Mouse (Mus musculus) R1 (cell line): ENCODE results near the gene Fat3.

Source experiments
- DNase-seq: peaks from one replicate; pipeline ENCODE4 v3.0.0-alpha.2; 2018; ENCODE audit warnings: low read depth, low spot score

Gene Fat3

DNA sequence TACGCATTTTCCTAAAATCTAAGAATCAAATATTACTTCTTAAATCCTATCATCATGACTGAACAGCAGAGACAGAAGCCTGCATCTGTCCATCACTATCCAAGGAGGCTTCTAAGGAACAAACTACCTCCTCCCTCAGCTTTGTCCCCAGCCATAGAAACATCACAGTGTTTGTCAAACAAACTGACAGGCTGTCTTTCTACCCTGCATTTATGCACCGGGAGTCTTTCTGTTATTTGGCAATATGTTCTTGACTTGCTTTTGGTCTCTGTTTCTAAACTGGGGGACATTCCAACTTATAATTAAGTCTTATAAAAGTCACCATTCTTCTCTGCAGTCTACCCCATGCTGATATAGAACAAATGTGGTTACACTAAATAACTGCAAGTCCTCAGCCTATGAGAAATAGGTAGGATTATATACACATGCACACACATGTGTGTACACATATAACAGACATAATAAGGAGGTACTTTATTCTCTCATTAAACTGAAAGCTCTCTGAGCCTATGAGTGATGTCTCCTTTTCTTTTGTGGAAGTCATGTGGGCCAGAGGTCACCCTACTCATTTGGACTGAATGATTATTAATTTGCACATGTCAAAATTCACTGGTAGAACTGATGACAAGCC is 244.4 kb downstream of the Fat3 start:
- no peak for DNase-seq

DNA sequence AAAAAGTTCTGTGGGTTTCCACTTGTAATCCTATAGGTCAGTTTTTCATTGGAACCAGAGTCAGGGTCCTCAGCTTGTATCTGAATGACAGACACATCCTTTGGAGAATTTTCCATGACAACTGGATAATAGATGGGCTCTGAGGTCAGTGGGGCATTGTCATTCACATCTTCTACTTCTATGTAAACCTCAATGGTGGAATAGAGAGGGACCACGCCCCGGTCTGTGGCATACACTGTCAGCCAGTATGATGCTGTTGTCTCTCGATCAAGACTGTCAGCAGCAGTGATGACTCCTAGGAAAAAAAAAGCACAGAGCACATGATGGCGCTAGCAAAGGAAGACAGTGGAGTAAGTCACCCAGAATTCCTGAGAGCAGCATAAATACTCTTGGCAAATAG is 254.3 kb downstream of the Fat3 start:
- DNase-seq, result peak; percentile 17

DNA sequence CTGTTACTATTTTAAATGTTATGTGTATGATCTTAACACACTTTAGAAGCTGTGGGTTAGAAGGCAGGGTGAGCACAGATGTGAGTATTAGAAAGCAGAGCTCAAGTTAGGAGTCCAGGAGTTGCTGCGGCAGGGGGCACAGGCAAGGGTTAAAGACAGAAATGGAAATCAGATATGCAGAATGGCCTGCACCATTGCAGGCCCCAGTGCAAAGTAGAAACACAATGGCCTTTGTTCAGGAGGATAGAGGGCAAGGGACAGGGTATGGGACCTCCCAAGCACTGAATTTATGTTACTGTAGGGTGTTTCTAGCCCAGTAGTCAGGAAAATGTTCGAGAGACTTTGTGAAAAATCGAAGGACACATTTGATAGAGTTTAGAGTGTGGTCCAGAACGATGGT is 269.5 kb downstream of the Fat3 start:
- no peak for DNase-seq

DNA sequence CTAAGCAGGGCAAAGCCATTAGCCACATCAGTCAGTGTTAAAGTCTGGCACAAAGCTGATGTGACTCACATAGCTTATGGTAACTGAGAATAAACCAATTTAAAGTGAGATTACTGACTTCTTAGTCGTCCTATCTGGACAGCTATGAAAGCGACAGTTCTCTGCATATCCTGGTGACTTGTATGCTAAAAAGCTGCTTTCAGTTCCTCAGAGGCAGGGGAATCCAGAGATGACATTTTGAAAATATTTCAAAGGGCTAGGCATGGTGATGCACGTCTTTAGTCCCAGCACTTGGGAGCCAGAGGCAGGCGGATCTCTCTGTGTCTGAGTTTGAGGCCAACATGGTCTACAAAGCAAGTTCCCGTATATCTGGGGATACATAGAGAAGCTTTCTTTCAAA is 272.2 kb downstream of the Fat3 start:
- no peak for DNase-seq

DNA sequence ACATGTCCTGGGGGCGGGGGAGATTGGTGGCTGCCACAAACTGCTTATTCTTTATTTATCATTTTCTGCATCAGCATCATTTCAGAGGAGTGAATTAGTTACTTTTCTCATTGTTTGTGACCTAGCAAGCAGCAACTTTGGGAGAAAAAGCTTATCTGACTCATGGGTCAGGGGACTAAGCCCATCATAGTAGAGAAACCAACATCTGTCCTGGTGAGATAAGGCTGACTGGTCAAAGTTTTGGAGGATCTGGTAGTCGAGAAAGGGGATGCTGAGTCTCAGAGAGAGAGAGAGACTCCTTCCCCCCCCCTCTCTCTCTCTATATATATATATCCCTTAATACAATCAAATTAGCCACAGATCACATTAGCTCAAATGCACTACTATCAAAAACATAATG is 273.7 kb downstream of the Fat3 start:
- DNase-seq, result no peak

DNA sequence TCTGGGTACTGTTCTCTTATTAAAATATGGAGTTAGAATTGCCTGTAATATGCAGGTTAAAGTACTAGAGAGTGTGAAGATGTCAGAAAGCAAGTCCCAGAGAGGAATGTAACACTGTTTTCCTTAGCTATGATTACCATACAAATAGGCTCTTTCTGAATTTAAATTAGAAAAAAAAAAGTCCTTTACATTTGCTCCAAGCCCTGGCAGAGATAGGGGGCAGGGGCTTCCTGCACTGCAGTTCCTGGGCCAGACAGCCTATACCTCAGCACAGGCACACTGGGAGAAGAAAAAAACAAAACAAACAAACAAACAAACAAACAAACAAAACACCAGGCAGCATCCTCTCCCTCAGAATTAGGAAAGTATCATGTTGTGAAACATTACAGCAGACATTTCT is 274.5 kb downstream of the Fat3 start:
- no peak for DNase-seq

DNA sequence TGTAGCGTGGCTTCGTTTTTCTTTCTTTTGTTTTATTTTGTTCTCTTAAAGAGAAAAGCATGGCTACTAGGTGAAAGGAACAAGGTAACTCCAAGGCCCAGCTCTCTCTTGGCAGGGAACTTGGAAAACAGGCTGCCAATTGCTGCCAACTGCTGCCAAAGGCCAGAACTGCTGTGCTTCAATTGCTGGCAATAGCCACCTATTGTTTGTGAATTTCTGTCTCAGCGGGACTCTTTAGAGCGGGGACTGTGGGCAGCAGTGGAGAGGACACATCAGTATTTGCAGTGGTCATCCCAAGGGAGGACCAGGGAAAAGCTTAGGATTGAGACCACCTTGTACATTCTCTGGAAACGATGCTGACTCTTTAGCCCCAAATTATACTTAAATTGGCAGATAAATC is 279.2 kb downstream of the Fat3 start:
- no peak for DNase-seq

DNA sequence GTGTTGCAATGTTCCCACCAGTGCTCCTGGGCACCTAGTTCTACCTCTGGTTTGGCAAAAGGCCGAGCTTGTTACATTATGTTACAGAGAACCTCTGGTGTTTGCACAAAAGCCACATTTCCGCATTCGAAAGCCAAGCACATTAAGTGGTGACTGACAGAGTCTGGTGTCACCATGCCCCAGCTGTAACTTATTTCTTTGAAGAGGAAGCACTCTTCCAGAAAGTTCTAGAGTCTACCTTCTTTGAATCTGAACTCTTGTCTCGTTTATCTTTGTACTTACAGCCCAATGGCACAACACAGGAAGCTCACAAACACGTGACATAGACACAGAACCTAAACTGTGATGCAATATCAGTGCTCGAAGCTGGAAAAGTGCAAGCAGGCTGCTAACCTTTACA is 284.9 kb downstream of the Fat3 start:
- DNase-seq, result no peak

DNA sequence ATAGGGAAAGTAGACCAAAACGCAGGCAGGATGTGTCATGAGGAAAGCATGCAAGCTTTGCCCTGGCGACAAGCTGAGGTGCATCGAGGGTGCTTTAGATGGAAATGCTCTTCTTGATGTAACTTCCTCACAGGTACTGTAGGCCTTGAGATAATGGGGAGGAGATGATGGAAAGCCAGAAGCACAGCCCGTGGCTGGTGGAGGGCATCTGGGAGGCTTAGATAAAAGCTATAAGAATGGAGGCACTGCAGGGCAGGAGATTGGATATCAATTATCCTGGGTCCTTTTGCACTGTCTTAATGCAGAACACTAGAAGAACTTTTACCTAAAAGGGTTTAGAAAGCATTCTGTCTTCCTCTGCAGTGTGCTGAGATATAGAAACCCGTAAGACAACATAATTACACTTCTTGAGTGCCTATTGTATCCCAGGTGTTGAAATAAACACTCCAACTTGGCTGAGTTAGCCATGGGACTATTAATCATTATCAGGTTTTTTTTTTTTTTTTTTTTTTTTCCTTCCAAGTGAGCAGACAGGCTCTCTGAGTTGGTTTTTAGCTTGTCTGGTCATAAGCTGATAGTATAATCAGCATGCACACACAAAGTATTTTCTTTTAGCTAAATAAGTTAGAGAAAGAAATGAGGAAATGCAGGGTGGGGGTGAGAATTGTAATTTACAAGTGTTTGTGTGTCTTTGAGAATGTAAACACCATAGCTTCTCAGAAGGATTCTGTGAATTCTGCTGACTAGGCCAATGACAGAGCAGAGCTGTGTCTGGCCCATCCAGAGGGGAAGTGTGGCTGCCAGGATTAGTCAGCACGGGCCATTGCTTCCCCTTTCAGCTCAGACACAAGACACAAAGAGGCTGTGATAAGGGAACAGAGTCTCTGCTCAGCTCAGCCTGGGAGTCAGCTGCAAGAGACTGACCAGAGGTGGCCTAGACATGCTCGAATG is 286.1 kb downstream of the Fat3 start:
- DNase-seq, result no peak

DNA sequence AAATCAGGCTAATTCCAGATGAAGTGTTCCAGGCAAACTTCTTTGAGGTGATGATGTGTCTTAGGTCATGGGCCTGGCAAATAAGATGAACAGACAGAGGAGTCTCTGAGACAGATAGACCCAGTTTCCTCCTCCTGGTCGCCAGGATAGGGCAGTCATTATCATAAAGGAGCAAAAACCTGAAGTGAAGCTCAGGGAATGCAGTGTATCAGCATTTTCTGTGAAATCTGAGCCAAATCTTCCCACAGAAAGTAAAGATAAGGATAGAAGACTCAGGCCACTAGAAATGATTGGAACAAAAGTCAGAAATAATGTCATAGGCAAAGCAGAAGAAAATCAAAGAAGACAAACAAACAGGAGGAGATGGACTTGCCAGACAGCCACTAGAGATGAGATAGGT is 287.8 kb downstream of the Fat3 start:
- DNase-seq, result no peak

DNA sequence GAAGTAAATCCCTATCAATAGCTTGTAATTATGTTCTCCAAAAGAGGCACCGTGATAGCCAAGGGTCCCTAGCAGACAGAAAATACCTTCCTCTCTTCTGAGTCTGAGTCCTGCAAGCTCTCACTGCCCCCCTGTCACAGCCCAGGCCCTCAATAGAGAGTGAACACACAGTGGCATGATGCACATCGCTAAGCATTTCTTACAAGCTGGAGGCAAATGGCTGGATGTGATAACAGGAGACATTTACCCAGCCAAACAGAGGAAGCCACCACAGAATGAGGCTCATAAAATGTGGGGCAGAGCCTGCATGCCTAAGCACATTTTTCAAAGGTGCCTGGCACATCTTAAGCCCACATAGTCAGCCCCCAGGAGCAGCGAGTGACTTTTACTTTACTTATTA is 288.5 kb downstream of the Fat3 start:
- DNase-seq, result no peak

DNA sequence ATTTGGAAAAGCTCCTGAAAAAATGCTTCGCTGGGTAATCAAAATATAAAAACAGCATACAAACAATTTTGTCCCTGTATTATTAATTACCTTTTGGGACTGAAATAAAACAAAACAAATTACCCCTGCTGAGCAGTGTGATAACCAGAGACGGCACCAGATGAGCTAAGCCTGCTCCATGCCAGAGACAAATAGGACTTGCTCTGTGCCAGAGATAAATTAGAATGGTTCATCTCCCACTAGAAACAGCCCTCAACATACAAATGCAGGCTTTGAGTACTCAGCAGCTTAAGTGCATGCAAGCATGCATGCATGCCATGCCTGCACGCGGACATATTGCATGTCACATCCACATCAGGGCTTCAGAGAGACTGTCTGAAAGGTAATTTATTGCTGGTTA is 288.9 kb downstream of the Fat3 start:
- DNase-seq, result no peak

DNA sequence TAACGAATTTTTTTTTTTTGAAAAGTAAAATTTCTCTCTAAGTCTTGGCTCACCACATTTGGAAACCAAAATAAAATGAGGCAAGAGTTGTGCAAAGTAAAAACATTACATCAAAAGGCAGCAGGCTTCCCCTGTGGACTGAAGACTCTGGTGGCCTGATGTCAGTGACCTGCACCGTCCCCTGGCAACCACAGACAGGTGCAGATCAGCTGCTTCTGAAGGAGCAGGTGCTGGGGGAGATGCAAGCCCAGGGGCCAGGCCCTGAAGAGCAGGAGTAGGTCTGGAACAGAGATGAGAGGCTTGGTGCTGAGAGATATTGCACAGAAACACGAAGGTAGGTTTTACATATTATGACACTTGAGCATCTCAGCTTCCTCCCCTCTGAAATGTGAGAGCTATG is 289.6 kb downstream of the Fat3 start:
- no peak for DNase-seq

DNA sequence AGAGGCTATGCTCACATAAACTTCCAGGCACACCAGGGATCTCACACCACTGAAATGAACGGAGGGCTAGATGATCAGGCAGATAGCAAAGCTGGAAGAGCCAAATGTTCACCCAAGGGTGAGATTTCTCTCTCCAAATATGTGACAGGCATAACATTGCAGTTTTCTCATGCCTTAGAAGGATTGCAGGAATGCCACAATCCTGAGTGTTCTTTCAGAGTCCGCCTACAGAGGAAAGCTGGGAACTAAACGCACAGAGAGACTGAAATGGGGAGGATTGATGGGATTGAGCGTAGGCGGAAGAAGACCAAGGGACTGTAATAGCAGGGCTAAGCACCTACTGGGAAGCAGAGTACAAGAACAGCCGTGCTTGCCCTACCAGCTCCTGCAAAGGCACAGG is 298.8 kb downstream of the Fat3 start:
- DNase-seq, result no peak

DNA sequence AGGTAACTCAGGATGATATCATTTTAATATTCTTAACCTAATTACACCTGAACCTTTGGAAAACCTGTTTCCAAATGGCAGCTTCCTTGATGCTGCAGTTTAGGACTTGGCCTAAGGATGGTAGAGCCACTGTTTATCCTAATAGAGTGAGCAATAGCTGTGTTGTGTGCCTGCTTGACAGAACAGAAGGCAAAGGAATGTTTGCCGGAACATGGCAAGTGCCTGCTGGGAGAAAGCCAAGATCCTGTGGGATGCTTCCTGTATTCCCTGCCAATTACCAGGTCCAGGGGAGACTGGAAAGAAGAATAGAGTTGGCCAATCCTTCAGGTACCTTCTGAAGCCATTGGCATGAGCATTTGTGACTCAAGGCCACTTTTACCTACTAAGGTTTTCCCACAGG is 300.1 kb downstream of the Fat3 start:
- DNase-seq, result no peak

DNA sequence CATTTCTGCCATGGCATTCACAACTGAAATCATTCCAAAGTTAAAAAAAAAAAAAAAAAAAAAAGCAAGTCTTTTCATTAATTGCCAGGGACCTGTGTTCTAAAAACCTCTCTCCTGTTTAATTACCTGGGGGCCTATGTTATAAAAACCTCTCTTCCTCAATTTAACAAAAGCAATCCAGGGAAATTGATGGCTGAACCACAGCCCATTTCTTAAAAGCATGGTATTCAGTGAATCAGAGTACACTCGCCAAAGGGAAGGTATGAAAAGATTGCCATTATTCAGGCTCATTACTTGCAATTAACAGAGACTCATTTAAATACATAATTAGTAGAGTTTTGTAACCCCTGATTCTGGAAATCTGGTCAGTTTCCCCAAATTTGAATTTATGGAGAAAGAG is 314.6 kb downstream of the Fat3 start:
- no peak for DNase-seq

DNA sequence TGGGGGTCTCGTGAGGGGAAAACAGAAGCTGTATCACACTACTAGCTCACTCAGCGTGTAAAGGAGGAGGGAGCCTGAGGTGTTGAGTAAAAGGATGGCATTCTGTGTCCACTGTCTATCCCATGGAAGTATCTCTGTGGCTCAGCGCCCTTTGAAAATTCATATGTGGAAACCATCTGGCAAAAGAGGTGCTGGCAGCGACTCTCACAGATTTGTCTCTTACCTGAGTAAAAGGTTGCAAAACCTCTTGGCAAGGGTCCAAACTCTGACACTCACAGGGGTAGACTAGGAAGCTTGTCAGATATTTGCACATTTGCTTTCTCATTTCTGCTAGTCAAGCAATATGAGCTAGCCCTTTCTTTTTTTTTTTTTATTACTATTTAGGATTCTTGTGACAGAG is 331.8 kb downstream of the Fat3 start:
- no peak for DNase-seq

DNA sequence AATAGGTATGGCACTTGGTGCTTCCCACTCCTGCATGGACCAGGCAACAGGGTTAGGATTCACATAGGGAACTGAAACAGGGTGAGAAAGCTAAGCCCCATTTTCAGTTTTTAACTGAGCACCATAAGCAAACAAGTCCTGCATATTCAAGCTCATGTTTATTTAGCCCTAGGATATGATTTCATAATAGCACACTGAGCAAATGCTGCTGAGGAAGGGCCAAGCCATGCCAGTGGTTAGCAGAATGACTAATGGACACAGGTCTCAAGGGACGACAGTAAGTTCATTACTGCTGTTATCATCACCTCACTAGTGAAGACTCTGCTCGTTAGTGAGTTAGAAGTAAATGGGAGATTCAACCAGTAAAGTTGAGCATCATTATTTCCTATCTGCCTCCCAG is 333.0 kb downstream of the Fat3 start:
- DNase-seq, result no peak

DNA sequence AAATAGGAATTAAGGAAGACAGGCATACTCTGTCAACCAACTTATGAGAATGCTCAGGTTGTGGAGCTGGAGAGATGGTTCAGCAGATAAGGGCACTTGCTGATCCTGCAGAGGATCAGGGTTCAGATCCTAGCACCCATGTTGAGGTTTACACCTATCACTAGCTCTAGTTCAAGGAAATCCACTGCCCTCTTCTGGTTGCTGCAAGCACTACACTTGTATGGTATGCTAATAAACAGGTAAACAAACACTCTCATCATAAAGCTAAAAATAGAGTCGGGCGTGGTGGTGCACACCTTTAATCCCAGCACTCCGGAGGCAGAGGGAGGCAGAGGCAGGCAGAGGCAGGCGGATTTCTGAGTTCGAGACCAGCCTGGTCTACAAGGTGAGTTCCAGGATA is 341.7 kb downstream of the Fat3 start:
- peak; percentile 76 for DNase-seq

DNA sequence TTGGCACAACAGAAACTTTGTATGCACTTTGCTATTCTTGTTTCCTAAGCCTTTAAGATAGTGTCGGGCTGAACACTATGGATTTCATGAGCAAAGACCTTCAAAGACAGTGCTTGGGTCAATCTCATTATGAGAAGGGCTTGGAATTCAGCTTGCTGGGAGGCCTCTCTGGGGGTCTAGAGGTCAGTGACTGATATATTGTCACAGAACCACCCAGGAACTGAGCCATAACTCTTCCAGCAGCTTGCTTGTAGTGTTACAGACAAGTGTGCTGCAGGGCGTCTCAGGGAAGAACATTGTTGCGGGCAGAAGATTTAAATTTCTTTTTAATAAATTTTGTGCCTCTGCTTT is 347.5 kb downstream of the Fat3 start:
- no peak for DNase-seq

DNA sequence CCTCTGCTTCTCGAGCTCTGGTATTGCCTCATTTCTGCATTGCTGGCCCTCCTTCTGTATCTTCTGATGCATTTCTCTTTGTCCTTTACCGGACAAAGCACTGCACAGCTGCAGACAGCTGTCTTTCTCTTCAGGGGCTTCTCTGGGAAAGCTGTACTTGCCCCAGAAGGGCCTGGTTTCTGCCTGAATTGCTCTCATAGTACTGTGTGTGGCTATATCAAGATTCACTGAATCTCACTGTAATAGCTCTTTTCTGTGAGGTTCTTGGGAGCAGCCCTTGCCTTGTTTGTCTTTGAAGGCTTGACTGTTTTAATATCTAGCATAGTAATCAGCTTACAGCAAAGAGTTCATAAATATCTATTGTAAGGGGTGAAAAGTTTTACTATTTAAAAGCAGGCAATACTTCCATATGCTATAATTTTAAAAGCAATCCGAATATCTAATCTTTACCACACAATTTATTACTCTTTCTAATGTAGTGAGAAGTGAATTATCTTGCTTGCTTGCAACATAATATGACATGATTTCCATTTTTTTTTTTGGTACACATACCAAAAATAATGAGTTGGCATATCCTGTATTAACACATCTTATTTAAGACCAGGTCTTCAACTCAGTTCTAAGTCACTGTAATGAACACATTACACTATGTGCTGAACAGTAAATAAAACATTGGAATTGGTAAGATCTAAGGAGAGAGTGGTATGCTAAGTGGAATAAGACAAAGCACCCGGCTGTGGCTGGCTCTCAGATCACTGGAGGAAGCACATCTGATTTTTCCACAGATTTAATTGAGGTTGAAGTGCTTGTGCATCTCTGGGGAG is 348.1 kb downstream of the Fat3 start:
- DNase-seq, result no peak

DNA sequence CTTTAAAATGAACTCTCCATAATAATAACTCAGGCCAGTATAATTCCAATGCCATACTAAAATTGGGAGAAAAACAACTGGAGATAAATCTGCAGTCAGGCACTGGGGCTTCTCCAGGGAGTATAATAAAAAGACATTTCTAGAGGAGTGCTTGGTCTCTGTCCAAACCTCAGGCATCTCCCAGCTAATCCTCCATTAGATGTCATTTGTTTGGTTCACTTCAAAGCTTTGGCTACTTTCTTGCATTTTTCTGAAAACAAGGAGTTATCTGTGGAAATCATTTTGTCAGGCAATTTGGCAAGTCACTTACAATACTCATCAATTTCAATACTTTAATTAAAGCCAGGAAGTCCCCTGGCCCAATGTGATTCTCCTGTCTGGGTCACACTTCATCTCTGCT is 351.0 kb downstream of the Fat3 start:
- no peak for DNase-seq

DNA sequence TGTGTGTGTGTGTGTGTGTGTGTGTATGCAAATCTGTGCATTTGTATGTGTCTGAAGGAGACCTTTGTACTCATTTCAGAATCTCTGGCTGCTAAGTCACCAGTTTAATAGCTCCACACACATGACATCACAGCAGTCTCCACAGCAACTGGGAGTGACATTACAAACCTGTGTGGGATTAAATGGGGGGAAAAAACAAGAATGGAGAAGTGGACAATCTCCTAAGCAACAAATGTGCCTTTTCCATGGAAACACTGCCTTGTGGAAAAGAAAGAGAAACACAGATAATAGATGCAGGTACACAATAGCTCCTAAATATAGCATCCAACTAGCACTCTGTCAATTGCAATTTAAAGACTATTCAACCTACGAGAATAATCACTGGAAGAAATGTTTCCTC is 353.4 kb downstream of the Fat3 start:
- no peak for DNase-seq
